Mouse (Mus musculus): Measurements from ENCODE around the gene Aqp8.

GRCm38 (mm10) chr7:123500239-123501219 is 38.4 kb downstream of the Aqp8 start, which contains the start of gene Zkscan2:
- no peak for TF ChIP-seq GATA1 (IDR thresholded peaks at IDR 0.05; ENCODE audit: borderline replicate concordance, low read length)
- TF ChIP-seq FLI1 (IDR thresholded peaks at IDR 0.05; ENCODE audit: low read length): no peak

All from megakaryocyte, embryonic 14.5 days (primary cell).